Mouse (Mus musculus) stomach, embryonic 15.5 days (tissue): ENCODE data around the gene Sf3a2. TPM values are rescaled to one million over a fixed set of nuclear protein-coding genes. Genes with fewer than 3 reads are reported as not detected.
A peak's percentile ranks its signal among the peaks of the same experiment; 100 is the strongest.
"Not testable (repeated sequence)": the region's sequence is repeated elsewhere in the genome, so short reads cannot be mapped to it uniquely, and the experiment has no call there.

Source experiments
- ATAC-seq: fragments of 200-750 bp; cut with Nextera tagmentation; 2 replicates; pipeline ENCODE4 v1.8.0; 2017; ENCODE audit warnings: low read depth, moderate number of reproducible peaks, moderate TSS enrichment; ENCODE audit not compliant: insufficient read depth, low FRiP score
- H3K27ac ChIP-seq: fragments of 300-500 bp; sonication (generic); 2 replicates; pipeline ENCODE4 v1.5.1; 2015; ENCODE audit warnings: mild to moderate bottlenecking, inconsistent platforms
- H3K27me3 ChIP-seq: fragments of 300-500 bp; sonication (generic); replicated peaks from 2 replicates; pipeline ENCODE4 v1.6.1; 2015; ENCODE audit warnings: inconsistent platforms
- H3K36me3 ChIP-seq: fragments of 300-500 bp; sonication (generic); 2 replicates; pipeline ENCODE4 v1.6.1; 2015; ENCODE audit warnings: inconsistent platforms
- H3K4me1 ChIP-seq: fragments of 300-500 bp; sonication (generic); 2 replicates; pipeline ENCODE4 v1.6.1; 2015; ENCODE audit warnings: inconsistent platforms
- H3K4me2 ChIP-seq: fragments of 300-500 bp; sonication (generic); 2 replicates; pipeline ENCODE4 v1.6.1; 2015; ENCODE audit warnings: mild to moderate bottlenecking, inconsistent platforms
- H3K4me3 ChIP-seq: fragments of 300-500 bp; sonication (generic); replicated peaks from 2 replicates; pipeline ENCODE4 v1.5.1; 2015; ENCODE audit warnings: inconsistent platforms
- H3K9ac ChIP-seq: fragments of 300-500 bp; sonication (generic); 2 replicates; pipeline ENCODE4 v1.6.1; 2015; ENCODE audit warnings: inconsistent platforms
- H3K9me3 ChIP-seq: fragments of 300-500 bp; sonication (generic); 2 replicates; pipeline ENCODE4 v1.6.1; 2016; ENCODE audit warnings: inconsistent platforms
- WGBS: fragments of 180-500 bp; shearing (Covaris S2); methylation state at CpG from one replicate; pipeline ENCODE4 v1.1.7; 2015; 5-methylcytosine and 5-hydroxymethylcytosine counted together
- polyA plus RNA-seq: library from polyadenylated mRNA; unstranded; fragments of >200 nt; fragmentation: Nextera tagmentation; extraction: Ambion mirVana; gene quantifications from 2 replicates; pipeline ENCODE4 v1.2.1, GENCODE M21; 2015

Gene Sf3a2
- polyA plus RNA-seq, 1 experiment from 2014 or later, result 52.6 TPM

DNA sequence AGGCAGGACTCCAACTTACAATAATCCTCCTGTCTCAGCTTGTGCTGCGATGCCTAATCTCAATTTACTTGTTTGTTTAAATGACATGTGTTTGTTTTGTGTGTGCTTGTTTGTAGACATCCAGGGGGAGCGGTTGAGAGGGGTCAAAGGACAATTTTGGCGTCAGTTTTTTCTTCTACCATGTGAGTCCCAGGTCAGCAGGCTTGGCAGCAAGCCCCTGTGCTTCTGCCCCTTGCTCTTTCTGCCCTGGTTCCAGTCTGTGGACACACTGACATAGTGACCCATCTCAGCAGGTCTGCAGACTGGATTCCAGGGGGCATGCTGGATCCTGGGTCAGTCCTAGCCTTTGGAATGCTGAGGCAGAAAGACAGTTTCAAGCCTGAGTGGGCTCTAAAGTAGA is 21.4 kb downstream of the Sf3a2 start:
- WGBS, result 25% methylated on average over 3 of the region's 3 CpGs
- Histone ChIP-seq H3K9me3 (no peaks in the 10 kb centered on the region), H3K27me3 (no peaks in the 10 kb centered on the region), H3K4me2 (no peak overlapping the region), H3K9ac (no peak overlapping the region), H3K4me3 (no peak overlapping the region), H3K4me1 (no peaks in the 10 kb centered on the region), H3K27ac (peak overlapping the region; percentile 42; the same call in 1 of the 2 replicates), H3K36me3 (no peaks in the 10 kb centered on the region)
- no peak for ATAC-seq

DNA sequence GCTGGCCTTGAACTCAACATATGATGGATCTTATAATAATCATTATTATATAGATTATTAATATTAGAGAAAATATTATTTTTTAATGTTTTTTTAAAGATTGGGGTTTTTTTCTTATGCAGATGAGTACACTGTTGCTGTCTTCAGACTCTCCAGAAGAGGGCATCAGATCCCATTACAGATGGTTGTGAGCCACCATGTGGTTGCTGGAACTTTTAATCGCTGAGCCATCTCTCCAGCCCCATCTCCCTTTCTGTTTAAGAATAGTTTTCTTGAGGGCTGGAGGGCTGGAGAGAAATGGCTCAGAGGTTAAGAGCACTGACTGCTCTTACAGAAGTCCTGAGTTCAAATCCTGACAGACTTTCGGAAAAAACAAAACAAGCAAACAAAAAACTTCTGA is 24.0 kb downstream of the Sf3a2 start:
- Histone ChIP-seq H3K36me3 (no peaks in the 10 kb centered on the region), H3K9me3 (no peaks in the 10 kb centered on the region)
- no peak for ATAC-seq

DNA sequence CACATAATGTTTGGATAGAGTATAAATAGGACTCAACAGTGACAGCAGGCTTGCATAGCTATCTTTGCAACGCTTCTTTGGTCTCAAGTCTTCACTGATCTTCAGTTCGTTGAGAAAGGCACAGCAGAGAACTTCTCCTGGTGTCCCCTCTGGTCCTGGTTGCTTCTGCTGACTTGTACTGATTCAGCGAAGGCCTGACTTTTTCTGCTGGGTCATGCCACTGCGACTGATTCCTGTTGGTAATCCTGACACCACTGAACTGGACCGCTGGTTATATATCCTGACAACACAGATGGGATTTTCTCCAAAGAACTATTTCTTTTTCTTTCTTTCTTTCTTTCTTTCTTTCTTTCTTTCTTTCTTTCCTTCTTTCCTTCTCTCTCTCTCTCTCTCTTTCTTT is 24.5 kb downstream of the Sf3a2 start:
- Histone ChIP-seq H3K4me1 (peaks cover under 1% of the 10 kb centered on the region), H3K36me3 (no peaks in the 10 kb centered on the region), H3K27me3 (no peaks in the 10 kb centered on the region), H3K9ac (no peak overlapping the region), H3K9me3 (no peaks in the 10 kb centered on the region), H3K27ac (no peak overlapping the region), H3K4me2 (no peak overlapping the region), H3K4me3 (no peak overlapping the region)
- 87% methylated on average over 5 of the region's 5 CpGs for WGBS
- ATAC-seq, result no peak

More for the DNA sequence above, 24.0 kb downstream of the Sf3a2 start:
- Histone ChIP-seq H3K4me3 (no peak overlapping the region), H3K9ac (no peak overlapping the region), H3K4me1 (no peaks in the 10 kb centered on the region), H3K4me2 (no peak overlapping the region), H3K27me3 (no peaks in the 10 kb centered on the region), H3K27ac (no peak overlapping the region)
- 44% methylated on average over 2 of the region's 2 CpGs for WGBS

DNA sequence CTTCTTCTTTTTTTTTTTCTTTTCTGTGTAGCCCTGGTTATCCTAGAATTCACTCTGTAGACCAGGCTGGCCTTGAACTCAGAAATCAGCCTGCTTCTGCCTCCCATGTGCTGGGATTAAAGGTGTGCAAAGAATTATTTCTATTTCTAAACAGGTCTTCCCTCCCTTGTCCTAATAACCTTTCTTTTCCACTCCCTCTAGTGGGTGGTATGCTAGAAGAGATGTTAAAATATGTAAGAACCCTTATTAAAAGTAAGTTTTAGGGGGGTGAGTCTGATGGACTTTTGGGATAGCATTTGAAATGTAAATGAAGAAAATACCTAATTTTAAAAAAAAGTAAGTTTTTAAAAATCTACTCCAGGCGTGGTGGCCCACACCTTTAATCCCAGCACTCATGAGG is 25.3 kb downstream of the Sf3a2 start:
- WGBS, result 84% methylated on average over 1 of the region's 1 CpGs

DNA sequence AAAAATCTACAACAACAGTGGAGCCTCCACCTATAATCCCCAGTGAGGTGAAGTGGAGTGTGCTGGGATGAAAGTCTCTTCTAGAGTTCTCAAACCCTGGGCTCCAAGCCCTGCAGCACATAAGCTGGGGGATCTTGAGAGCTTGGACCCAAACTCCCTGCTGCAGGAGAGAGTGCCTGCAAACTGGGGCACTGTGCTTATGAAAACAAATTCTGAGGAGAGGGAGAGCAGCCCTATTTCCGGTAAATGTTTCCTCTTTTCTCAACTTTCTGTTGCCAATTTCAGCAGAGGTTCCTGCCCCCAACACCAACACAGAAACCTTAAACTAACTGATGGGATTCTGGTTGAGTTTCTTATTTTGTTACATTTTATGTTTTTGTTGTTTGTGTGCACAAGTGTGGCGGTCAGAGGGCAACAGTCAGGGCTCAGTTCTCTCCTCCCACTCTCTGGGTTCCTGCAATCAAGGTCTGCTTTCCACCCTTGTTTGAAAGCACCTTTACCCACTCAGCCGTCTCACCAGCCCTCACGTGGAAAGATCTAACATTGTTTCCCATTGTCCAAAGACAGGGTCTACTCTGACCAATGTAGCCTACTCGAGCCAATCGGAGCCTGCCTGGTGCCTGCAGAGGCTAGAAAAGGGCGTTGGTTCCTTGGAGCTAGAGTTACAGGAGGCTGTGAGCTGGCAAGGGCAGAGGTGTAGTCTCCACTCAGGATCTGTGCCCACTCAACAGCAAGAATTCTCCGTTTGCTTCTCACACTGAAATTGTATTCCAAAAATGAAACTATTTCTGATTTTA is 26.0 kb downstream of the Sf3a2 start:
- Histone ChIP-seq H3K4me1 (peaks cover 12% of the 10 kb centered on the region), H3K9me3 (no peaks in the 10 kb centered on the region), H3K4me2 (no peak overlapping the region), H3K27me3 (no peaks in the 10 kb centered on the region), H3K4me3 (no peak overlapping the region), H3K36me3 (no peaks in the 10 kb centered on the region), H3K9ac (no peak overlapping the region), H3K27ac (no peak overlapping the region; the same call in 1 of the 2 replicates)
- 53% methylated on average over 8 of the region's 8 CpGs for WGBS
- ATAC-seq, result no peak

More for the DNA sequence above, 25.3 kb downstream of the Sf3a2 start:
- H3K4me2 ChIP-seq, result no peak overlapping the region
- H3K4me3 ChIP-seq, result no peak overlapping the region
- H3K9me3 ChIP-seq, result no peaks in the 10 kb centered on the region
- H3K36me3 ChIP-seq, result no peaks in the 10 kb centered on the region
- H3K27me3 ChIP-seq, result no peaks in the 10 kb centered on the region
- H3K4me1 ChIP-seq, result peaks cover 9% of the 10 kb centered on the region
- H3K9ac ChIP-seq, result no peak overlapping the region
- H3K27ac ChIP-seq, result no peak overlapping the region
- ATAC-seq, result no peak

DNA sequence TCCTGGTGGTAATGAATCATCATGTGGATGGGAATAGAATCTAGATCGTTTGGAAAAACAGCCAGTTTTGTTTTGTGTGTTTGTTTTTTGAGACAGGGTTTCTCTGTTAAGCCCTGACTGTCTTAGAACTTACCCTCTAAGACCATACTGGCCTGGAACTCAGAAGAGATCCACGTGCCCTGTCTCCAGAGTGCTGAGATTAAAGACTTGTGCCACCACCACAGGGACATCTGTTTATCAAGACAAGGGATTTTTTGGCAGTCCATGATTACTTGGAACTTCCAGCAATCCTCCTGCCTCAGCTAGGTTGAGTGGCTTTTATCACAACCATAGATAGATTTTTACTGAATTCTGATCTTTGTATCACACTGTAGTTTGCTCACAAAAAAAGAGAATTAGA is 26.8 kb downstream of the Sf3a2 start:
- Histone ChIP-seq H3K27me3 (no peaks in the 10 kb centered on the region), H3K36me3 (peaks cover 8% of the 10 kb centered on the region), H3K4me1 (peaks cover 19% of the 10 kb centered on the region), H3K27ac (no peak overlapping the region), H3K9me3 (no peaks in the 10 kb centered on the region), H3K4me2 (no peak overlapping the region), H3K9ac (no peak overlapping the region), H3K4me3 (no peak overlapping the region)
- no peak for ATAC-seq
- WGBS, result 73% methylated on average over 2 of the region's 2 CpGs

DNA sequence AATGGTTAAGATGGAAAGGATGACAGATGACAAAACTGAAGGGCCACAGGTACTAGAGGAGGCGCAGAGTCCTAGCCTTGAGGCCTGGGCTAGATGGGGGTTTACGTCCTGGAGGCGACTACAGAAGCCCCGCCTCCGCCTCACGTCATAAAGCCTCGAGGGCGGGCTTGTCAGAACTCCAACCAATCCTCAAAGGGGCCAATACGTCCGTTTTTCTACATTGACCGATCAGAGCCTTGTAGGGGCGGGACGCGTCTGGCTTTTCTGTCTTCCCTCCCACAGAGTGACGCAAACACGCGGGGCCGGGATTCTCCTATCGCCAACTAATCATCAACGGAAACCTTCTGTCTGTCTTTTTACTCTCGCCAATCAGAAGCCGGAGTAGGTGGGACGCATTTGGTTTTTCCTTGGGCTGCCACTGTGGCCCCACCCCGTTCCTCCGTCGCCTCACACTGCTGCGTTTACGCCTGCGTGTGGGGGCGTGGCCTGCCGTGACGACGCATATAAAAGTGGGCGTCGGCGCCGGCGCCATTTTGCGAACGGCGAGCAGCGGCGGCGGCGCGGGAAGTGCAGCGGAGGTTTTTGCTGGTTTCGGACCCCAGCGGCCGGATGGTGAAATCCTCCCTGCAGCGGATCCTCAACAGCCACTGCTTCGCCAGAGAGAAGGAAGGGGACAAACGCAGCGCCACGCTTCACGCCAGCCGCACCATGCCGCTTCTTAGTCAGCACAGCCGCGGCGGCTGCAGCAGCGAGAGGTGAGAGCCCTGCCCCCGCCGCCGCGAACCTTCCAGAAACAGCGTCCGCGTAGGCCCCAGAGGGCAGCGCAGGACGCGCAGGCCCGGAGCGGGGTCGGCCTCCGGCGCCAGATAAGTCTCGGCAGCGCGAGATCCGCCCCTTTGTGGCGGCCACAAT is 28.4 kb downstream of the Sf3a2 start, which contains the start of gene Oaz1:
Oaz1 (plus strand) TSS at position 506 of the 912 bp plus-strand sequence.
- Histone ChIP-seq H3K27ac (peak within 1 kb of the TSS; percentile 93), H3K9ac (peak within 1 kb of the TSS; percentile 96), H3K4me2 (peak within 1 kb of the TSS; percentile 94), H3K4me3 (peak within 1 kb of the TSS; percentile 74), H3K4me1 (peaks cover 34% of the 10 kb centered on the region), H3K36me3 (peaks cover 15% of the 10 kb centered on the region), H3K9me3 (no peaks in the 10 kb centered on the region), H3K27me3 (no peaks in the 10 kb centered on the region)
- WGBS, result under 1% methylated on average over 81 of the region's 82 CpGs
- peak; percentile 97 for ATAC-seq

DNA sequence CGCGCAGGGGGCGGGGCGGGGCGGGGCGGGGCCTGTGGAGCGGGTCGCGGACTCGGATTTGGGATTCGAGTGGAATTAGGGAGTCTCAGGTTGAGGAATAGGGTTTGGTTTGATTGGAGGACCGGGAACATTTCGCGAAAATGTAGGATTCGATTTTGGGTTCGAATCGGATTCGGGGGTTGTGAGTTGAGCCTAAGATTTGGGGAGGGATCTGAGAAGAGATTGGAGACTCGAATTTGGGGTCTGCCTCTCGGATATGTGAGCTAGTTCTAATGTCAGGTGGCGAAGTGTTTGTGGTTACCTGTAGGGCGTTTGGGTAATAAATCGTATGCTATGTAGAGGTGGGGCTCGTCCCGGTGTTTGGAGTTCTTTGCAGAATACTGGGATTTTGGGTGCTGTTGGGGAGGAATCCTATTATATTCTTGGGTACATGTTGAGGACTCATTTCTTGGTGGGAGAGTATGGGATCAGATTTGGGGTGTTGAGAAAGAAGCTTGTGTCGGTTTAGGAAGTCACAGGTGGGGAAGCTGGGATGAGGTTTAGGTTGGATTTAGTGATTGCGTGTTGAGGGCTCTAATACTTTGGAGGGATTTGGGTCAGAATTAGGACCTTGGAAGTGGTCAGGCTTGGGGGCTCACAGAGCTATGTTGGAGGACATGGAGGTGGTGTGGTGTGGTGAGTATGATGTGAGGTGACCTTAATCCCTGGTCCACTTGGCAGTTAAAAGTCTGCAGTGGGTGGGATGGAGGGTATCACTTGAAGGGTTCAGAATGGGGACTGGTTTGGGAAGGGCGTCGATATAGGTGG is 29.3 kb downstream of the Sf3a2 start:
- Histone ChIP-seq H3K27me3 (no peaks in the 10 kb centered on the region), H3K9ac (peak overlapping the region; percentile 96), H3K4me3 (peak overlapping the region; percentile 74), H3K9me3 (no peaks in the 10 kb centered on the region), H3K4me2 (peak overlapping the region; percentile 94), H3K27ac (peak overlapping the region; percentile 93; the same call in 1 of the 2 replicates), H3K36me3 (peaks cover 15% of the 10 kb centered on the region), H3K4me1 (peaks cover 34% of the 10 kb centered on the region)
- no peak for ATAC-seq
- WGBS, result 5% methylated on average over 29 of the region's 29 CpGs

DNA sequence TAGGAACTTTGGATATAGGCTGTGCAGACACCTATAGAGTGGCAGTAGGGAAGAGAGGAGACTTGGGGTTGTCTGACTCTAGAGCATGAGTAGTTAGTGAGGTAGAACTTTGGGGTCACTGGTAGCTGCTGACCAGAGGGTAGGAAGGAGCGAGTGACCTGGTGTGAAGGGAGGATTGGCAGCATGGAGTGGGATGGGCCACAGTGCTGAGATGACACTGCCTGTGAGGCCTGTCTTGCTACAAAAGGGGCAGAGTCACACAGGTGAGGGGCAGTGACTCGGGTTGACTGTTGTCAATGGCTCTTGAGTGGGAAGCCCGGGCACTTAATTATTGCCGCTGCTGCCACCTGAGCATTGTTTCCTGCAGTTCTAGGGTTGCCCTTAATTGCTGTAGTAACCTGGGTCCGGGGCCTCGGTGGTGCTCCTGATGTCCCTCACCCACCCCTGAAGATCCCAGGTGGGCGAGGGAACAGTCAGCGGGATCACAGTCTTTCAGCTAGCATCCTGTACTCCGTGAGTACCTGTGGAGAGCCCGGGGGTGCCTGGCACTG is 29.9 kb downstream of the Sf3a2 start:
- Histone ChIP-seq H3K4me2 (peak overlapping the region; percentile 94), H3K9me3 (no peaks in the 10 kb centered on the region), H3K27me3 (no peaks in the 10 kb centered on the region), H3K9ac (peak overlapping the region; percentile 96; the same call in 1 of the 2 replicates), H3K27ac (no peak overlapping the region), H3K4me3 (peak overlapping the region; percentile 74), H3K4me1 (peaks cover 37% of the 10 kb centered on the region), H3K36me3 (peaks cover 15% of the 10 kb centered on the region)
- 74% methylated on average over 10 of the region's 10 CpGs for WGBS
- ATAC-seq, result no peak

DNA sequence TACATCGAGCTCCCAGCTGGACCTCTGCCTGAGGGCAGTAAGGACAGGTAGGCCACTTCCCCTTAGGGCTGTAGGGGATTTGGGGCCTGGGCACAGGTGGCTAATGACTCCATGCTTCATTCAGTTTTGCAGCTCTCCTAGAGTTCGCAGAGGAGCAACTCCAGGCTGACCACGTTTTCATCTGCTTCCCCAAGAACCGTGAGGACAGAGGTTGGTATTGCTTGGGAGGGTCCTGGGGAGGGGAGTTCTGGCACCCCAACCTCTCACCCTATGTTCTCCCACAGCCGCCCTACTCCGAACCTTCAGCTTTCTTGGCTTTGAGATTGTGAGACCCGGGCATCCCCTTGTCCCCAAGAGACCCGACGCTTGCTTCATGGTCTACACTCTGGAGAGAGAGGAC is 30.6 kb downstream of the Sf3a2 start:
- Histone ChIP-seq H3K36me3 (peaks cover 15% of the 10 kb centered on the region), H3K4me2 (peak overlapping the region; percentile 94), H3K4me1 (peaks cover 37% of the 10 kb centered on the region)
- H3K9me3 ChIP-seq, H3K9ac ChIP-seq, H3K4me3 ChIP-seq, H3K27ac ChIP-seq, ATAC-seq, H3K27me3 ChIP-seq: not testable (repeated sequence)
- 82% methylated on average over 9 of the region's 9 CpGs for WGBS
